Mouse (Mus musculus): ENCODE data around the gene Syt17. TPM values are rescaled to one million over a fixed set of nuclear protein-coding genes. Genes with fewer than 3 reads are reported as not detected.

Gene Syt17
- total and polyA plus RNA-seq, 3 experiments = 1.0 to 1.8 (median 1.4) TPM

GRCm38 (mm10) chr7:118443371-118443770, 4.7 kb downstream of the Syt17 start:
- 5% methylated on average over 9 of the region's 9 CpGs for WGBS

GRCm38 (mm10) chr7:118441535-118441934, 6.5 kb downstream of the Syt17 start:
- H3K27me3 ChIP-seq (ENCODE audit: control insufficient read depth, insufficient read depth, low read length) = no peaks in the 10 kb centered on the region
- 72% methylated on average over 6 of the region's 6 CpGs for WGBS
- no peaks in the 10 kb centered on the region for H3K36me3 ChIP-seq (ENCODE audit: control insufficient read depth, insufficient read depth, low read length)
- TF ChIP-seq CTCF (IDR thresholded peaks at IDR 0.05) (no peak), EP300 (IDR thresholded peaks at IDR 0.05; ENCODE audit: insufficient read depth, low read depth, low read length) (no peak)
- no peak overlapping the region for H3K9ac ChIP-seq (ENCODE audit: low read depth, low read length)
- H3K4me3 ChIP-seq = no peak overlapping the region
- peak; percentile 58 to 74 for DNase-seq
- intact Hi-C loops (cut with DNase I) = no loop called here
- H3K79me2 ChIP-seq (replicated peaks; ENCODE audit: control insufficient read depth, insufficient read depth, low read length) = no peaks in the 10 kb centered on the region
- peaks cover 2% of the 10 kb centered on the region; the same call in 1 of the 2 replicates for H3K4me1 ChIP-seq (ENCODE audit: control insufficient read depth, insufficient read depth, low read length)
- H3K27ac ChIP-seq = peak overlapping the region; percentile 17

More at GRCm38 (mm10) chr7:118443371-118443770, 4.7 kb downstream of the Syt17 start:
- H3K27me3 ChIP-seq (ENCODE audit: control insufficient read depth, insufficient read depth, low read length) = peaks cover 7% of the 10 kb centered on the region
- no peak overlapping the region for H3K27ac ChIP-seq
- peaks cover 2% of the 10 kb centered on the region; the same call in 1 of the 2 replicates for H3K4me1 ChIP-seq (ENCODE audit: control insufficient read depth, insufficient read depth, low read length)
- no peaks in the 10 kb centered on the region for H3K79me2 ChIP-seq (replicated peaks; ENCODE audit: control insufficient read depth, insufficient read depth, low read length)
- intact Hi-C loops (cut with DNase I) = no loop called here
- no peak overlapping the region for H3K4me3 ChIP-seq
- TF ChIP-seq POLR2A (IDR thresholded peaks at IDR 0.05; ENCODE audit: insufficient read depth, low read depth, low read length) = no peak
- no peak for TF ChIP-seq EP300 (IDR thresholded peaks at IDR 0.05; ENCODE audit: insufficient read depth, low read depth, low read length)
- no peak for TF ChIP-seq CTCF (IDR thresholded peaks at IDR 0.05)
- DNase-seq = no peak
- no peaks in the 10 kb centered on the region for H3K36me3 ChIP-seq (ENCODE audit: control insufficient read depth, insufficient read depth, low read length)
- no peak overlapping the region for H3K9ac ChIP-seq (ENCODE audit: low read depth, low read length)

- intact Hi-C loops (cut with DNase I) = no loop called here
- TF ChIP-seq POLR2A (IDR thresholded peaks at IDR 0.05; ENCODE audit: insufficient read depth, low read depth, low read length) = no peak
- TF ChIP-seq CTCF (IDR thresholded peaks at IDR 0.05) = peak; percentile 77
- DNase-seq = peak in 1 of 2 experiments; percentile 45
- WGBS = 53% methylated on average over 7 of the region's 7 CpGs
- Histone ChIP-seq H3K4me3 (no peak overlapping the region), H3K27ac (no peak overlapping the region), H3K79me2 (replicated peaks; ENCODE audit: control insufficient read depth, insufficient read depth, low read length) (no peaks in the 10 kb centered on the region), H3K36me3 (ENCODE audit: control insufficient read depth, insufficient read depth, low read length) (no peaks in the 10 kb centered on the region), H3K4me1 (ENCODE audit: control insufficient read depth, insufficient read depth, low read length) (peaks cover 2% of the 10 kb centered on the region; the same call in 1 of the 2 replicates), H3K27me3 (ENCODE audit: control insufficient read depth, insufficient read depth, low read length) (no peaks in the 10 kb centered on the region), H3K9ac (ENCODE audit: low read depth, low read length) (no peak overlapping the region)
Measured at GRCm38 (mm10) chr7:118437101-118437802, 10.8 kb downstream of the Syt17 start.

DNA sequence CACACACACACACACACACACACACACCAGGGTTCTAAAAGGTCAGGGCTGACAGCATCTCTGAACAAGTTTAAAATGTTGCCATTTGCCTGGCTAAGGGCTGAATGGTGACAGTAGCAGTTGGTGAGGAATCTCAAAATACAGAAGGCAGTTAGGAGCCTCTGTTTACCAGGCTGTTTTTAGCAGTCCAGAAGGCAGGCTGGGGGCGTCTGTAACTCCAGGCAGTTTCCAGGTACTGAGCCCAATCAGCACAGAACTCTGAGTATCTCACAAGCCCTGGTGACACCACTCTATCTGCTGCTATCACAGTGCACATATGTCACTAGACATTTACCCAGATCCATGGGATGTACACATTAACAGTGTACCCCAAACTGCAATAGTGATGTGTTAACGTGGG, 19.1 kb downstream of the Syt17 start:
- Histone ChIP-seq H3K9ac (ENCODE audit: low read depth, low read length) (no peak overlapping the region), H3K4me1 (ENCODE audit: control insufficient read depth, insufficient read depth, low read length) (no peaks in the 10 kb centered on the region), H3K36me3 (ENCODE audit: control insufficient read depth, insufficient read depth, low read length) (no peaks in the 10 kb centered on the region), H3K4me3 (no peak overlapping the region), H3K79me2 (replicated peaks; ENCODE audit: control insufficient read depth, insufficient read depth, low read length) (no peaks in the 10 kb centered on the region), H3K27me3 (ENCODE audit: control insufficient read depth, insufficient read depth, low read length) (no peaks in the 10 kb centered on the region), H3K27ac (no peak overlapping the region)
- intact Hi-C loops (cut with DNase I) = no loop called here
- TF ChIP-seq CTCF (IDR thresholded peaks at IDR 0.05) (no peak), POLR2A (IDR thresholded peaks at IDR 0.05; ENCODE audit: insufficient read depth, low read depth, low read length) (no peak), EP300 (IDR thresholded peaks at IDR 0.05; ENCODE audit: insufficient read depth, low read depth, low read length) (no peak)
- 67% methylated on average over 2 of the region's 2 CpGs for WGBS
- DNase-seq = no peak

DNA sequence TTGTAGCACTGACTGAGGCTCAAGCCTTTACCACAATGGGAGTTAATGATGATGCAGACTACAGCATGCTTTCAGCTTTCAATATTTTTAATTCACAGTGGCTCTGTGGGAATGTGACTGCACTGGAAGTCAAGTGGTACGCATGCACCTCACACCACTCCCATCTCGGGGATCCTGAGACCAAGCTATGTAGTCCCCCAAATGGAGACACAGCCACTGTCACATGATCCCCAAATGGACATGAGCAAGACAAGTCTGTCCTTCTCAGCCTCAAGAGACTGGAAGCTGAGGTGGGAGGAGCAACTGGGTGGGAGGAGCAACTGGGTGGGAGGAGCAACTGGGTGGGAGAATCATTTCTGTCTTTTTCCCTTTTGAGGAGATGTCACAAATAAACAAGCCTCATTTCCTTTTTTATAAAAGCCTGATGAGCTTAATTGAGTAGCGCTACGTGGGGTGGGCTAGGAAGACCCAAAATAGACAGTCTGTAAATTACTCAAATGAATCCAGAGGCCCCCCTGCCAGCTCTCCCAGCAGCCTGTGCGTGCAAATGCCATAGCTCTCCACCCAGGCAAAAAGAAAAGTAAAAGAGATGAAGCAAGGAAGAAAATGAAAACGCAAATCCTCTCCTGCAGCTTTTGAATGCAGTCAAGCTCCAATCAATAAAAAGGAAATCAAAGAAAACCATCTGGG, 28.4 kb downstream of the Syt17 start:
- Histone ChIP-seq H3K27ac (no peak overlapping the region), H3K79me2 (replicated peaks; ENCODE audit: control insufficient read depth, insufficient read depth, low read length) (no peaks in the 10 kb centered on the region), H3K4me1 (ENCODE audit: control insufficient read depth, insufficient read depth, low read length) (no peaks in the 10 kb centered on the region), H3K9ac (ENCODE audit: low read depth, low read length) (no peak overlapping the region), H3K36me3 (ENCODE audit: control insufficient read depth, insufficient read depth, low read length) (no peaks in the 10 kb centered on the region), H3K27me3 (ENCODE audit: control insufficient read depth, insufficient read depth, low read length) (no peaks in the 10 kb centered on the region), H3K4me3 (no peak overlapping the region)
- intact Hi-C loops (cut with DNase I) = no loop called here
- 59% methylated on average over 6 of the region's 6 CpGs for WGBS
- DNase-seq = no peak
- no peak for TF ChIP-seq EP300 (IDR thresholded peaks at IDR 0.05; ENCODE audit: insufficient read depth, low read depth, low read length)
- no peak for TF ChIP-seq CTCF (IDR thresholded peaks at IDR 0.05)
- TF ChIP-seq POLR2A (IDR thresholded peaks at IDR 0.05; ENCODE audit: insufficient read depth, low read depth, low read length) = no peak

DNA sequence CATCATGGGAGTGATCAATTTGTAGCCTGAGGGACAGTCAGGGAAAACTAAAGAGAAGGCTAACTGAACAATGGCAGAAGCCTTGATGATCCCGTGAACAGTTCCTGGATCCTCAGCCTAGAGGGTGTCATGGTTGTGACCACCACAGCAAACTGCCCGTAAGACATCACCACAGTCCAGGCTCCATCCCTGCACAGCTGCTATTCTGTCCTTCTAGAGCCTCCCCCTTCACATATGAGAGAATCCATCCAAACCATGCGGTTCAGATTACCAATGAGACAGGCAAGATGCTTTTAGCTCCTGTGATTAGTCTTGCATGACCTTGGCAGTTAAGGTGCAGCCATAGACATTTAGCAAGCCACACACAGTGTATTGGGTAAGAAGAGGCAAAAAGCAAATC, 33.8 kb downstream of the Syt17 start:
- Histone ChIP-seq H3K9ac (ENCODE audit: low read depth, low read length) (no peak overlapping the region), H3K27ac (no peak overlapping the region), H3K27me3 (ENCODE audit: control insufficient read depth, insufficient read depth, low read length) (no peaks in the 10 kb centered on the region), H3K79me2 (replicated peaks; ENCODE audit: control insufficient read depth, insufficient read depth, low read length) (no peaks in the 10 kb centered on the region), H3K36me3 (ENCODE audit: control insufficient read depth, insufficient read depth, low read length) (no peaks in the 10 kb centered on the region), H3K4me3 (no peak overlapping the region), H3K4me1 (ENCODE audit: control insufficient read depth, insufficient read depth, low read length) (no peaks in the 10 kb centered on the region)
- TF ChIP-seq CTCF (IDR thresholded peaks at IDR 0.05) = no peak
- intact Hi-C loops (cut with DNase I) = no loop called here
- WGBS = 86% methylated on average over 3 of the region's 3 CpGs
- no peak for DNase-seq
